Mouse (Mus musculus): ENCODE measurements around the gene E330017A01Rik.
A peak's percentile ranks its signal among the peaks of the same experiment; 100 is the strongest.

- TF ChIP-seq EP300 (IDR thresholded peaks at IDR 0.05; ENCODE audit: low read depth) (no peak), CTCF (IDR thresholded peaks at IDR 0.05; ENCODE audit: low read depth) (peak; percentile 74)
These were observed 14.6 kb downstream of the E330017A01Rik start for GRCm38 (mm10) chr16:58623944-58624343.
